Mouse (Mus musculus) liver, embryonic 11.5 days (tissue): ENCODE results near the gene Flnb. TPM values are rescaled to one million over a fixed set of nuclear protein-coding genes. Genes with fewer than 3 reads are reported as not detected.

Experiments
- ATAC-seq: fragments of 200-750 bp; cut with Nextera tagmentation; replicated peaks from 2 replicates; pipeline ENCODE4 v1.8.0; 2017; ENCODE audit warnings: moderate number of reproducible peaks, mild to moderate bottlenecking, moderate TSS enrichment, moderate library complexity; ENCODE audit not compliant: low FRiP score
- DNase-seq: peaks from one replicate; pipeline ENCODE4 v3.0.0-alpha.2; 2017; ENCODE audit warnings: low spot score
- H3K27ac ChIP-seq: fragments of 300-500 bp; sonication (generic); 2 replicates; pipeline ENCODE4 v1.5.1; 2014; ENCODE audit warnings: mild to moderate bottlenecking, low read depth, low read length, control low read depth
- H3K27me3 ChIP-seq: fragments of 300-500 bp; sonication (generic); replicated peaks from 2 replicates; pipeline ENCODE4 v1.6.1; 2014; ENCODE audit warnings: low read length, mixed read lengths; ENCODE audit not compliant: control insufficient read depth, insufficient read depth
- H3K36me3 ChIP-seq: fragments of 300-500 bp; sonication (generic); 2 replicates; pipeline ENCODE4 v1.6.1; 2014; ENCODE audit warnings: mild to moderate bottlenecking, low read length, moderate library complexity, mixed read lengths; ENCODE audit not compliant: control insufficient read depth, insufficient read depth
- H3K4me1 ChIP-seq: fragments of 300-500 bp; sonication (generic); replicated peaks from 2 replicates; pipeline ENCODE4 v1.6.1; 2014; ENCODE audit warnings: low read length, mixed read lengths; ENCODE audit not compliant: control insufficient read depth, insufficient read depth
- H3K4me2 ChIP-seq: fragments of 300-500 bp; sonication (generic); 2 replicates; pipeline ENCODE4 v1.6.1; 2014; ENCODE audit warnings: mild to moderate bottlenecking, control low read depth, moderate library complexity
- H3K4me3 ChIP-seq: fragments of 300-500 bp; sonication (generic); 2 replicates; pipeline ENCODE4 v1.5.1; 2014; ENCODE audit warnings: low read depth, low read length, control low read depth
- H3K9ac ChIP-seq: fragments of 300-500 bp; sonication (generic); 2 replicates; pipeline ENCODE4 v1.6.1; 2014; ENCODE audit warnings: low read depth, low read length, control low read depth
- H3K9me3 ChIP-seq: fragments of 300-500 bp; sonication (generic); 2 replicates; pipeline ENCODE4 v1.6.1; 2016; ENCODE audit warnings: low read length, inconsistent platforms, mixed read lengths; ENCODE audit not compliant: control insufficient read depth
- WGBS: fragments of 180-500 bp; shearing (Covaris S2); extraction: QIAGEN DNeasy Blood & Tissue Kit; methylation state at CpG from one replicate; pipeline ENCODE4 v1.1.7; 2014; 5-methylcytosine and 5-hydroxymethylcytosine counted together
- polyA plus RNA-seq: library from polyadenylated mRNA; unstranded; fragments of >200 nt; fragmentation: Nextera tagmentation; extraction: Ambion mirVana; gene quantifications from 2 replicates; pipeline ENCODE4 v1.2.1, GENCODE M21; 2014

The Flnb gene
- polyA plus RNA-seq, 1 experiment from 2014 or later: 14.2 TPM

- H3K36me3 ChIP-seq: peaks cover 17% of the 10 kb centered on the region; the same call in 1 of the 2 replicates
- no peak for ATAC-seq
- H3K4me1 ChIP-seq: no peaks in the 10 kb centered on the region; the same call in 1 of the 2 replicates
- no peak overlapping the region for H3K9ac ChIP-seq
- WGBS: 52% methylated on average over 1 of the region's 1 CpGs
- H3K27ac ChIP-seq: no peak overlapping the region
- H3K9me3 ChIP-seq: no peaks in the 10 kb centered on the region
- no peaks in the 10 kb centered on the region for H3K27me3 ChIP-seq
- no peak overlapping the region for H3K4me3 ChIP-seq
- H3K4me2 ChIP-seq: no peak overlapping the region
- DNase-seq: no peak
Measured at GRCm38 (mm10) chr14:7928362-7928761, 110.6 kb downstream of the Flnb start.

GRCm38 (mm10) chr14:7929029-7929428 lies 111.3 kb downstream of the Flnb start:
- no peak overlapping the region for H3K27ac ChIP-seq
- H3K9ac ChIP-seq: no peak overlapping the region
- no peaks in the 10 kb centered on the region for H3K9me3 ChIP-seq
- DNase-seq: no peak
- no peaks in the 10 kb centered on the region; the same call in 1 of the 2 replicates for H3K4me1 ChIP-seq
- ATAC-seq: 0 out of 2 replicates have a peak, but pooled peaks have one; percentile 10
- 42% methylated on average over 7 of the region's 7 CpGs for WGBS
- H3K4me2 ChIP-seq: no peak overlapping the region
- no peaks in the 10 kb centered on the region for H3K27me3 ChIP-seq
- no peak overlapping the region for H3K4me3 ChIP-seq
- H3K36me3 ChIP-seq: peaks cover 17% of the 10 kb centered on the region; the same call in 1 of the 2 replicates

- Histone ChIP-seq H3K4me2 (no peak overlapping the region), H3K4me1 (no peaks in the 10 kb centered on the region; the same call in 1 of the 2 replicates), H3K36me3 (peaks cover 12% of the 10 kb centered on the region), H3K27ac (no peak overlapping the region), H3K27me3 (no peaks in the 10 kb centered on the region), H3K4me3 (no peak overlapping the region), H3K9ac (no peak overlapping the region), H3K9me3 (no peaks in the 10 kb centered on the region)
- ATAC-seq: no peak
- no peak for DNase-seq
- 90% methylated on average over 4 of the region's 4 CpGs for WGBS
Measured at GRCm38 (mm10) chr14:7932151-7932550, 114.4 kb downstream of the Flnb start.

- WGBS: 79% methylated on average over 7 of the region's 7 CpGs
- Histone ChIP-seq H3K4me2 (no peak overlapping the region), H3K4me3 (no peak overlapping the region), H3K36me3 (peaks cover 9% of the 10 kb centered on the region), H3K27me3 (no peaks in the 10 kb centered on the region), H3K9me3 (no peaks in the 10 kb centered on the region), H3K4me1 (no peaks in the 10 kb centered on the region; the same call in 1 of the 2 replicates), H3K9ac (no peak overlapping the region), H3K27ac (no peak overlapping the region)
- ATAC-seq (no peak), DNase-seq (no peak)
Measured at GRCm38 (mm10) chr14:7934166-7934565, 116.4 kb downstream of the Flnb start.

GRCm38 (mm10) chr14:7937052-7937630 lies 119.4 kb downstream of the Flnb start:
- no peaks in the 10 kb centered on the region for H3K9me3 ChIP-seq
- no peak overlapping the region for H3K4me3 ChIP-seq
- 34% methylated on average over 17 of the region's 17 CpGs for WGBS
- H3K4me2 ChIP-seq: no peak overlapping the region; the same call in 1 of the 2 replicates
- H3K27ac ChIP-seq: no peak overlapping the region
- H3K27me3 ChIP-seq: no peaks in the 10 kb centered on the region
- H3K4me1 ChIP-seq: no peaks in the 10 kb centered on the region
- ATAC-seq: no peak
- peaks cover 3% of the 10 kb centered on the region for H3K36me3 ChIP-seq
- DNase-seq: no peak
- no peak overlapping the region for H3K9ac ChIP-seq

- Histone ChIP-seq H3K27ac (no peak overlapping the region), H3K4me1 (no peaks in the 10 kb centered on the region), H3K9me3 (no peaks in the 10 kb centered on the region), H3K9ac (no peak overlapping the region), H3K36me3 (peaks cover 3% of the 10 kb centered on the region), H3K4me2 (no peak overlapping the region), H3K4me3 (no peak overlapping the region), H3K27me3 (no peaks in the 10 kb centered on the region)
- ATAC-seq: no peak
- no peak for DNase-seq
- 84% methylated on average over 19 of the region's 19 CpGs for WGBS
Measured at GRCm38 (mm10) chr14:7938809-7939784, 121.3 kb downstream of the Flnb start.

- 72% methylated on average over 5 of the region's 5 CpGs for WGBS
- DNase-seq: no peak
- Histone ChIP-seq H3K27ac (no peak overlapping the region), H3K27me3 (no peaks in the 10 kb centered on the region), H3K4me2 (no peak overlapping the region), H3K4me3 (no peak overlapping the region), H3K36me3 (no peaks in the 10 kb centered on the region), H3K4me1 (peaks cover 5% of the 10 kb centered on the region; the same call in 1 of the 2 replicates), H3K9me3 (no peaks in the 10 kb centered on the region), H3K9ac (no peak overlapping the region)
- ATAC-seq: no peak
Measured at GRCm38 (mm10) chr14:7941413-7941812, 123.7 kb downstream of the Flnb start.

- no peaks in the 10 kb centered on the region for H3K27me3 ChIP-seq
- peaks cover 5% of the 10 kb centered on the region; the same call in 1 of the 2 replicates for H3K4me1 ChIP-seq
- no peak for DNase-seq
- H3K9me3 ChIP-seq: no peaks in the 10 kb centered on the region
- ATAC-seq: no peak
- no peak overlapping the region for H3K9ac ChIP-seq
- H3K4me2 ChIP-seq: no peak overlapping the region
- WGBS: 71% methylated on average over 7 of the region's 7 CpGs
- no peaks in the 10 kb centered on the region; the same call in 1 of the 2 replicates for H3K36me3 ChIP-seq
- no peak overlapping the region for H3K4me3 ChIP-seq
- no peak overlapping the region for H3K27ac ChIP-seq
Measured at GRCm38 (mm10) chr14:7943101-7943800, 125.5 kb downstream of the Flnb start.
